Mouse (Mus musculus) forebrain, embryonic 14.5 days (tissue): Measurements from ENCODE around the gene Gab1. TPM values are rescaled to one million over a fixed set of nuclear protein-coding genes. Genes with fewer than 3 reads are reported as not detected.

Experiments
- ATAC-seq: fragments of 200-750 bp; cut with Nextera tagmentation; 2 replicates; pipeline ENCODE4 v1.8.0; 2017; ENCODE audit warnings: mild to moderate bottlenecking, moderate library complexity
- DNase-seq: peaks from one replicate; pipeline ENCODE4 v3.0.0-alpha.2; 2015; ENCODE audit warnings: low spot score
- H3K27ac ChIP-seq: fragments of 300-500 bp; sonication (generic); 2 replicates; pipeline ENCODE4 v1.5.1; 2014; ENCODE audit warnings: low read depth, mild to moderate bottlenecking, control low read depth, low read length, moderate library complexity
- H3K27me3 ChIP-seq: fragments of 300-500 bp; sonication (generic); replicated peaks from 2 replicates; pipeline ENCODE4 v1.6.1; 2014; ENCODE audit warnings: low read length, control low read depth, mixed read lengths; ENCODE audit not compliant: control insufficient read depth, insufficient read depth
- H3K36me3 ChIP-seq: fragments of 300-500 bp; sonication (generic); 2 replicates; pipeline ENCODE4 v1.6.1; 2014; ENCODE audit warnings: low read length, control low read depth; ENCODE audit not compliant: control insufficient read depth, insufficient read depth
- H3K4me1 ChIP-seq: fragments of 300-500 bp; sonication (generic); 2 replicates; pipeline ENCODE4 v1.6.1; 2014; ENCODE audit warnings: antibody characterized with exemption, low read length, control low read depth; ENCODE audit not compliant: control insufficient read depth, insufficient read depth
- H3K4me2 ChIP-seq: fragments of 300-500 bp; sonication (generic); 2 replicates; pipeline ENCODE4 v1.6.1; 2014; ENCODE audit warnings: mild to moderate bottlenecking, control low read depth, low read length
- H3K4me3 ChIP-seq: fragments of 300-500 bp; sonication (generic); 2 replicates; pipeline ENCODE4 v1.5.1; 2014; ENCODE audit warnings: low read depth, low read length, control low read depth
- H3K9ac ChIP-seq: fragments of 300-500 bp; sonication (generic); 2 replicates; pipeline ENCODE4 v1.6.1; 2014; ENCODE audit warnings: mild to moderate bottlenecking, low read length, control low read depth, moderate library complexity
- H3K9me3 ChIP-seq: fragments of 300-500 bp; sonication (generic); replicated peaks from 2 replicates; pipeline ENCODE4 v1.6.1; 2016; ENCODE audit warnings: low read length, control low read depth, mixed read lengths; ENCODE audit not compliant: control insufficient read depth
- WGBS: fragments of 180-500 bp; shearing (Covaris S2); extraction: QIAGEN DNeasy Blood & Tissue Kit; methylation state at CpG from one replicate; pipeline ENCODE4 v1.1.7; 2014; 5-methylcytosine and 5-hydroxymethylcytosine counted together
- polyA plus RNA-seq: library from polyadenylated mRNA; unstranded; fragments of >200 nt; fragmentation: Nextera tagmentation; extraction: Ambion mirVana; gene quantifications from 2 replicates; pipeline ENCODE4 v1.2.1, GENCODE M21; 2014

Gab1 gene
- polyA plus RNA-seq, 1 experiment from 2014 or later, result 15.4 TPM

DNA sequence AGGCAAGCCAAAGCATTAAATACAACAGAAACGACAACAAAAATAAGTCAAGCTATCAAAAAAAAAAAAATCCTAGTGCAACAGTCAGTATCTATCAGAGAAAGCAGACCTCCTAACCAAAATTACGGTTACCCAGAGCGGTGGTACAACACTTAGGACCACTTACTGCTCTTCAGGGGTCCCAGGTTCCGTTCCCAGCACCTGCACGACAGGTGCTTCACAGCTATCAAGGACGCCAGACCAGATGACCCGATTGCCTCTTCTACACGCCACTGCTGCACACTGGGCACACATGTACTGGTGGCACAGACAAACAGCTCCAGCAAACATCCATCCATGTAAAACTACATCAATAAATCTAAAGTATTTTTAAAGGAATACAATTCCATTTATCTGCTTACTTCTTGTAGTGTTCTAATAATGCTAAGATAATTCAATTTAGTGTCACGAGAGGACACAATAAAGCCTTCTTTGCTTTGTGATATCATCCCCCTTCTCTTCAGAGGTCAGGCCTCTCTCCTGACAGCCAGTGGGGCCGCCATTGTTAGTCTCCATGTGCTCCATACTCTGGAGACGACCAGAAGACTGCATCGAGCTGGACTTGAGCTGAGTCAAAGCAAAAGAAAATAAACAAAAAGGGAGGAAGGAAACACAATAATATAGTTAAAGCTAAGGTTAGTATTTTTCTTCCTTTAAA, 12.2 kb downstream of the Gab1 start:
- no peak overlapping the region for H3K9ac ChIP-seq
- no peaks in the 10 kb centered on the region for H3K9me3 ChIP-seq
- H3K4me3 ChIP-seq, result no peak overlapping the region
- H3K4me2 ChIP-seq, result no peak overlapping the region
- H3K27me3 ChIP-seq, result no peaks in the 10 kb centered on the region
- no peak overlapping the region for H3K27ac ChIP-seq
- DNase-seq (no peak), ATAC-seq (no peak)
- H3K4me1 ChIP-seq, result peaks cover 25% of the 10 kb centered on the region
- H3K36me3 ChIP-seq, result no peaks in the 10 kb centered on the region
- 90% methylated on average over 12 of the region's 12 CpGs for WGBS

DNA sequence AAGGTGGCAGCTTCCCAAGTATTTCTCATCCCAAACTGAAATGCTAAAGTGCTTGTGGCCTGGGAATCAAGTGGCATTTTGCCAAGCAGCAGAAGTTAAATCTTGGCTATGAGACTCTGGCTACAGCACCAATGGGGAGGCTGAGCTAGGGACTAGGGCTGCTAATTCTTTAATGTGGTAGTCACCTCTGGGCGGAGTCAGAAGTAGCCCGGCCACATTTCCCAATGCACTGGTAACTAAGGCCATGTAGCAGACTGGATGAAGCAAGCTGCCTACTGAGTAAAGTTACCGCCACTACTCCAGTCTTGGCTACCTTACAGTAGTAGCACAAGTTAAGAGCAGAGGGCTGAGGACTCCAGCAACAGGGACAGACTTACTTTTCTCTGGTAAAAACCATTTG, 12.7 kb downstream of the Gab1 start:
- peaks cover 20% of the 10 kb centered on the region for H3K4me1 ChIP-seq
- H3K27ac ChIP-seq, result no peak overlapping the region
- H3K9ac ChIP-seq, result no peak overlapping the region
- H3K4me3 ChIP-seq, result no peak overlapping the region
- H3K4me2 ChIP-seq, result no peak overlapping the region
- no peaks in the 10 kb centered on the region for H3K9me3 ChIP-seq
- H3K27me3 ChIP-seq, result no peaks in the 10 kb centered on the region
- 89% methylated on average over 3 of the region's 3 CpGs for WGBS
- H3K36me3 ChIP-seq, result no peaks in the 10 kb centered on the region
- peak; percentile 37 for DNase-seq
- ATAC-seq, result no peak

GRCm38 (mm10) chr8:80865181-80865784, 15.0 kb downstream of the Gab1 start:
- ATAC-seq (peak; percentile 33), DNase-seq (peak; percentile 50)

DNA sequence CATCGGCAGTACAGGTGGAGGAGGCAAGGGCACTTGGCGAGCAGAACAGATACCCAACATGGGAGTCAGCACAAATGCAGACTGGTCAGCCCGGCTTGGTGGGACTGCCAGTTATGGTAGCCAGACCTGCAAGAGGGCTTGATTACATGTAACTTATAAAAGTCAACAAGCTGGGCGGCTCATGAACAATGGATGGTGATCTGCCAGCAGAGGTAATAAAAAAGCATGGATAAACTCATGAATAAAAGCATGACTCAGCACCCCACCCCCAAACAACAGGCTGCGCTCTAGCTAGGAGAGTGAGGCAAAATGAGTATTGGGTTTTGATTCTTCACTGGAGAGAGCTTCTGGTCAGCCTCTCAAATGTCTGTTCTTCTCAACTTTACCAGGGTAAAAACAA, 16.9 kb downstream of the Gab1 start:
- Histone ChIP-seq H3K9ac (no peak overlapping the region), H3K4me2 (no peak overlapping the region), H3K4me3 (no peak overlapping the region), H3K36me3 (no peaks in the 10 kb centered on the region), H3K27me3 (no peaks in the 10 kb centered on the region), H3K9me3 (no peaks in the 10 kb centered on the region), H3K4me1 (0 out of 2 replicates have a peak, but pooled peaks cover 3% of the 10 kb centered on the region), H3K27ac (no peak overlapping the region)
- WGBS, result 83% methylated on average over 5 of the region's 5 CpGs
- no peak for DNase-seq
- no peak for ATAC-seq

More at GRCm38 (mm10) chr8:80865181-80865784, 15.0 kb downstream of the Gab1 start:
- H3K9me3 ChIP-seq, result no peaks in the 10 kb centered on the region
- peak overlapping the region; percentile 4; the same call in 1 of the 2 replicates for H3K27ac ChIP-seq
- no peak overlapping the region for H3K4me3 ChIP-seq
- 0 out of 2 replicates have a peak overlapping the region, but pooled peaks have one; percentile 22 for H3K9ac ChIP-seq
- no peaks in the 10 kb centered on the region for H3K27me3 ChIP-seq
- 61% methylated on average over 8 of the region's 8 CpGs for WGBS
- H3K4me1 ChIP-seq, result peaks cover 8% of the 10 kb centered on the region
- no peak overlapping the region for H3K4me2 ChIP-seq
- no peaks in the 10 kb centered on the region for H3K36me3 ChIP-seq

- no peak overlapping the region for H3K27ac ChIP-seq
- no peaks in the 10 kb centered on the region for H3K36me3 ChIP-seq
- no peak overlapping the region for H3K9ac ChIP-seq
- DNase-seq (no peak), ATAC-seq (no peak)
- 97% methylated on average over 26 of the region's 26 CpGs for WGBS
- H3K9me3 ChIP-seq, result no peaks in the 10 kb centered on the region
- peaks cover 7% of the 10 kb centered on the region; the same call in 1 of the 2 replicates for H3K4me1 ChIP-seq
- H3K4me3 ChIP-seq, result no peak overlapping the region
- no peak overlapping the region for H3K4me2 ChIP-seq
- no peaks in the 10 kb centered on the region for H3K27me3 ChIP-seq
These were observed 21.0 kb downstream of the Gab1 start for GRCm38 (mm10) chr8:80859180-80859775.

- Histone ChIP-seq H3K4me3 (no peak overlapping the region), H3K4me2 (no peak overlapping the region), H3K4me1 (peaks cover 15% of the 10 kb centered on the region), H3K9ac (no peak overlapping the region), H3K36me3 (no peaks in the 10 kb centered on the region), H3K27ac (no peak overlapping the region), H3K27me3 (no peaks in the 10 kb centered on the region), H3K9me3 (no peaks in the 10 kb centered on the region)
- ATAC-seq, result no peak
- 90% methylated on average over 12 of the region's 12 CpGs for WGBS
- no peak for DNase-seq
These were observed 22.4 kb downstream of the Gab1 start for GRCm38 (mm10) chr8:80857851-80858367.

GRCm38 (mm10) chr8:80857128-80857527, 23.2 kb downstream of the Gab1 start:
- 56% methylated on average over 3 of the region's 3 CpGs for WGBS
- H3K4me3 ChIP-seq, result no peak overlapping the region
- no peaks in the 10 kb centered on the region for H3K27me3 ChIP-seq
- no peaks in the 10 kb centered on the region for H3K9me3 ChIP-seq
- DNase-seq, result no peak
- no peak overlapping the region for H3K4me2 ChIP-seq
- H3K36me3 ChIP-seq, result no peaks in the 10 kb centered on the region
- ATAC-seq, result no peak
- peaks cover 17% of the 10 kb centered on the region for H3K4me1 ChIP-seq
- no peak overlapping the region for H3K9ac ChIP-seq
- H3K27ac ChIP-seq, result no peak overlapping the region

- Histone ChIP-seq H3K27ac (peak overlapping the region; percentile 27; the same call in 1 of the 2 replicates), H3K36me3 (no peaks in the 10 kb centered on the region), H3K9ac (no peak overlapping the region), H3K27me3 (no peaks in the 10 kb centered on the region), H3K4me2 (no peak overlapping the region), H3K9me3 (no peaks in the 10 kb centered on the region), H3K4me3 (no peak overlapping the region), H3K4me1 (peaks cover 17% of the 10 kb centered on the region)
- WGBS, result 18% methylated on average over 6 of the region's 6 CpGs
- peak; percentile 84 for ATAC-seq
- DNase-seq, result peak; percentile 89
These were observed 23.7 kb downstream of the Gab1 start for GRCm38 (mm10) chr8:80856606-80857005.
